8 mouse cellular contexts compared by ENCODE assay signal in the genomic region with DNA sequence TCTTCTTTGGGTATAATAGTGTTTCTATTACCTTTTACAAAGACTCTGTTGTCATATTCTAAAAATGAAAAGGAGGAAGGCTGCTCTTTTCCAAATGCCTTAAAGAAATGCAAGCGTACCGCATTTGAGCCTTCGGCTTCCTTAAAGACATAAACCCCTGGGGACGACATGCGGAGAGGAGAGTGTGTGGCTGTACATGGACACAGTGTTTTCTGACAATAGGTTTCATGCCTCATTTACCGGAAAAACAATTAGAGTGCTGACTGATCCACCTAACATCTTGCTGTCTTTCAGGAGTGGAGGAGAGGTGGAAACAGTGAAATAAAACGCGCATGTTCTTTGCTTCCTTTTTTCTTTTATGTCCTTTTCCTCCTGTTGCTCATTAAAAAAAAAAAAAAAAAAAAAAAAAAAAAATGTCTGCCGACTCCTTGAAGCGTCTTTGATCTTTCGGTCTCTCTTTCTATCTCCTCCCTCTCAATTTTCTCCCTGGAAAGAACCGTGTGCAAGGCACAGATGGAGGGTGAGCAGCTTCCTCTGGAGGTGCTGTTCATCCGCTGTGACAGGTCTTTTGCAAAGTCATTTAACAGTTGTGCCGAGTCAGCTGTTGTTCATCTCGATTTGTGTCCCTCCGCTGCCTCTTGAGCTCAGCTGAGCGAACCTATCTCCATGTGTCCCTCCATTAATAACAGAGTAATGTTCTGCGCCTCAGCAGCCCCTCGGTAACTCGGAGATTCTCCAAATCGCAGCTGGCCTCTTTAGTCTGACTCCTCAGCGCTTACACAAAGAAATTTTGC.
DNase-seq lines count a peak whose midpoint lies in the region; ATAC-seq and TF ChIP-seq lines count a peak whose summit lies in the region.

No protein-coding gene starts in this region.

- H3K4me2 ChIP-seq in neural tube, embryonic 13.5 days: peak overlapping the region; percentile 52

- no peaks in the 10 kb centered on the region for H3K36me3 ChIP-seq in forebrain, embryonic 10.5 days (replicated peaks)
- H3K36me3 ChIP-seq in neural tube, embryonic 13.5 days: no peaks in the 10 kb centered on the region

- H3K27me3 ChIP-seq in forebrain, embryonic 10.5 days (ENCODE audit: poor library complexity, severe bottlenecking): no peaks in the 10 kb centered on the region
- no peaks in the 10 kb centered on the region for H3K27me3 ChIP-seq in neural tube, embryonic 13.5 days

- 50% methylated on average over 22 of the region's 22 CpGs for WGBS in forebrain, embryonic 10.5 days
- WGBS in neural tube, embryonic 13.5 days: 22% methylated on average over 22 of the region's 22 CpGs

- no peak for TF ChIP-seq POLR2A in cortical plate, adult 2 months (IDR thresholded peaks at IDR 0.05; ENCODE audit: extremely low read depth, insufficient read depth, low read length)

- H3K4me1 ChIP-seq in cortical plate, adult 2 months (ENCODE audit: control insufficient read depth, insufficient read depth, low read length): peaks cover 1% of the 10 kb centered on the region; the same call in 1 of the 2 replicates
- peaks cover 9% of the 10 kb centered on the region for H3K4me1 ChIP-seq in forebrain, embryonic 10.5 days
- H3K4me1 ChIP-seq in neural tube, embryonic 13.5 days (replicated peaks): peaks cover 9% of the 10 kb centered on the region

- ATAC-seq in neural tube, embryonic 13.5 days (ENCODE audit: low read depth): 0 out of 2 replicates have a peak, but pooled peaks have one; percentile 63

- H3K9me3 ChIP-seq in forebrain, embryonic 10.5 days: no peaks in the 10 kb centered on the region
- H3K9me3 ChIP-seq in neural tube, embryonic 13.5 days: no peaks in the 10 kb centered on the region

- H3K27ac ChIP-seq in cortical plate, adult 2 months (ENCODE audit: insufficient read depth, low read length): no peak overlapping the region
- no peak overlapping the region for H3K27ac ChIP-seq in forebrain, embryonic 10.5 days
- H3K27ac ChIP-seq in neural tube, embryonic 13.5 days (replicated peaks): 0 out of 2 replicates have a peak overlapping the region, but pooled peaks have one; percentile 6

- peak; percentile 17 for DNase-seq in forebrain, embryonic 10.5 days (ENCODE audit: extremely low spot score, low spot score)
- peak; percentile 6 to 20 for DNase-seq in layer of hippocampus, postnatal 14 days (ENCODE audit: low spot score in 2 of 2)
- DNase-seq in heart, adult 9 months (ENCODE audit: low spot score in 2 of 2): no peak
- DNase-seq in gastrocnemius, adult 18-20 months (ENCODE audit: low spot score): no peak
- no peak for DNase-seq in spleen, postnatal 10 days (ENCODE audit: low spot score in 2 of 2)
- DNase-seq in kidney, adult 11 months: no peak

- H3K4me3 ChIP-seq in cortical plate, adult 2 months (ENCODE audit: insufficient read depth, low read length): peak overlapping the region; percentile 34
- H3K4me3 ChIP-seq in forebrain, embryonic 10.5 days: peak overlapping the region; percentile 16; the same call in 1 of the 2 replicates
- H3K4me3 ChIP-seq in neural tube, embryonic 13.5 days: peak overlapping the region; percentile 23

- TF ChIP-seq CTCF in cortical plate, adult 2 months (IDR thresholded peaks at IDR 0.05; ENCODE audit: extremely low read depth, insufficient read depth, low read length): no peak

- H3K9ac ChIP-seq in neural tube, embryonic 13.5 days: peak overlapping the region; percentile 34; the same call in 1 of the 2 replicates

Comparison
In these comparisons a context has a peak if more than half of its experiments do, and no peak if none do; other contexts are left out.
1. DNase-seq: peak in forebrain, embryonic 10.5 days (single experiment) and layer of hippocampus, postnatal 14 days (2 of 2); none in heart, adult 9 months (0 of 2), gastrocnemius, adult 18-20 months (single experiment), spleen, postnatal 10 days (0 of 2) and kidney, adult 11 months (single experiment).
2. Peak in every context shown above with its lines, with median percentiles within 50 percentile points of each other: H3K4me3 ChIP-seq.